Mouse (Mus musculus) hindbrain, postnatal 0 days (tissue): ENCODE measurements at regions not wholly inside any gene's neighbourhood (a gene's known extent, or its start where the extent isn't known, plus 50 kb on each side); places are given as distances from the start of the nearest gene placed in this dataset.
A peak's percentile ranks its signal among the peaks of the same experiment; 100 is the strongest.

Source experiments
- ATAC-seq: fragments of 200-750 bp; cut with Nextera tagmentation; 2 replicates; pipeline ENCODE4 v1.8.0; 2017; ENCODE audit warnings: mild to moderate bottlenecking, moderate TSS enrichment, moderate library complexity
- DNase-seq: peaks from one replicate; pipeline ENCODE4 v3.0.0-alpha.2; 2015; ENCODE audit warnings: low spot score
- H3K27ac ChIP-seq: fragments of 300-500 bp; sonication (generic); 2 replicates; pipeline ENCODE4 v1.5.1; 2014; ENCODE audit warnings: mild to moderate bottlenecking
- H3K27me3 ChIP-seq: fragments of 300-500 bp; sonication (generic); 2 replicates; pipeline ENCODE4 v1.6.1; 2014; ENCODE audit warnings: low read length, mixed read lengths; ENCODE audit not compliant: insufficient read depth
- H3K36me3 ChIP-seq: fragments of 300-500 bp; sonication (generic); 2 replicates; pipeline ENCODE4 v1.6.1; 2014; ENCODE audit warnings: low read length, mixed read lengths; ENCODE audit not compliant: insufficient read depth
- H3K4me1 ChIP-seq: fragments of 300-500 bp; sonication (generic); 2 replicates; pipeline ENCODE4 v1.6.1; 2014; ENCODE audit warnings: antibody characterized with exemption, low read length, mixed read lengths; ENCODE audit not compliant: insufficient read depth
- H3K4me2 ChIP-seq: fragments of 300-500 bp; sonication (generic); 2 replicates; pipeline ENCODE4 v1.6.1; 2014; ENCODE audit warnings: low read depth, mild to moderate bottlenecking, low read length, moderate library complexity, mixed read lengths
- H3K4me3 ChIP-seq: fragments of 300-500 bp; sonication (generic); 2 replicates; pipeline ENCODE4 v1.5.1; 2014; ENCODE audit warnings: low read length
- H3K9ac ChIP-seq: fragments of 300-500 bp; sonication (generic); replicated peaks from 2 replicates; pipeline ENCODE4 v1.6.1; 2014; ENCODE audit warnings: mild to moderate bottlenecking, low read length, moderate library complexity, mixed read lengths
- H3K9me3 ChIP-seq: fragments of 300-500 bp; sonication (generic); 2 replicates; pipeline ENCODE4 v1.6.1; 2016; ENCODE audit warnings: low read length, mixed read lengths
- CTCF ChIP-seq: IDR thresholded peaks from 2 replicates; pipeline ENCODE4 v1.5.1; 2016; ENCODE audit warnings: antibody characterized with exemption, control low read depth, low read depth
- WGBS: fragments of 180-500 bp; shearing (Covaris S2); extraction: QIAGEN DNeasy Blood & Tissue Kit; methylation state at CpG from one replicate; pipeline ENCODE4 v1.1.7; 2014; 5-methylcytosine and 5-hydroxymethylcytosine counted together

DNA sequence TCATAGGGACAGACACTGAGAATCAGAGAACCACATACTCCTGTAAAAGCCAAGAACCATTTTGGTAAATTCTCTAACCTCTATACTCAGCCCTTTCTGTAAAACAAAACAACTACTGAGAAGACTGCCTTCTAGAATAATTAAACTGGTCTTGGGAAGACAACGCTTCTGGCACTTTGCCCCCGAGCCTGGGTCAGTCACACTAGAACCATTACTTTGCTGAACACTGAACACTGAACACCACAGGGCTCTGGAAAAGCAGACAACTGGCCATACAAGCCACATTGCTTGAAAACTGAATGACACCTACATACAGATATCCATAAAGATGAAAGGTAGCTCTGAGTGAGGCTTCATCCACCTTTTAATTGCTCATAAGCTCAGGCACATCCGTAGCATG is 268.0 kb downstream of the Pax1 start:
- Histone ChIP-seq H3K4me2 (no peak overlapping the region), H3K9me3 (no peaks in the 10 kb centered on the region), H3K27me3 (no peaks in the 10 kb centered on the region), H3K4me1 (no peaks in the 10 kb centered on the region), H3K36me3 (no peaks in the 10 kb centered on the region), H3K4me3 (no peak overlapping the region), H3K27ac (no peak overlapping the region), H3K9ac (no peak overlapping the region)
- WGBS, result 73% methylated on average over 3 of the region's 3 CpGs
- DNase-seq (no peak), ATAC-seq (no peak)
- no peak for TF ChIP-seq CTCF

DNA sequence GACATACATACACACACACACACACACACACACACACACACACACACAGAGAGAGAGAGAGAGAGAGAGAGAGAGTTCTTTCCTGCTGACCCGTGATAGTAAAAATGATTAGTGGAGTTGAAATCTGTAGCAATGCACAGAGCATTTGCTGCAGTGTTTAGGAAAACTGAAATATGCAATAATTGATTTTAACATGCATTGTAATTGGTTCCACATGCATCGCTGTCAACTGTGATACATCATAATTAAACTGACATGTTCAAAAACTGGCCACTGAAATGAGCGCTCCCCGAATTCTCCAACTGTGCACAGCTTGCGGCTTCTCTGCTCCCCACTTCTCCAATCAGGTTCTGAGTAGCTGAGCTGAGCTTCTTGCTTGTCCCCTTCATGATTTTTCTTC is 265.4 kb downstream of the Pax1 start:
- no peaks in the 10 kb centered on the region for H3K9me3 ChIP-seq
- H3K4me3 ChIP-seq, result no peak overlapping the region
- H3K4me2 ChIP-seq, result no peak overlapping the region
- no peak overlapping the region for H3K9ac ChIP-seq
- ATAC-seq (no peak), DNase-seq (no peak)
- WGBS, result 62% methylated on average over 5 of the region's 5 CpGs
- H3K4me1 ChIP-seq, result no peaks in the 10 kb centered on the region
- no peaks in the 10 kb centered on the region for H3K27me3 ChIP-seq
- H3K36me3 ChIP-seq, result no peaks in the 10 kb centered on the region
- TF ChIP-seq CTCF, result no peak
- H3K27ac ChIP-seq, result no peak overlapping the region

DNA sequence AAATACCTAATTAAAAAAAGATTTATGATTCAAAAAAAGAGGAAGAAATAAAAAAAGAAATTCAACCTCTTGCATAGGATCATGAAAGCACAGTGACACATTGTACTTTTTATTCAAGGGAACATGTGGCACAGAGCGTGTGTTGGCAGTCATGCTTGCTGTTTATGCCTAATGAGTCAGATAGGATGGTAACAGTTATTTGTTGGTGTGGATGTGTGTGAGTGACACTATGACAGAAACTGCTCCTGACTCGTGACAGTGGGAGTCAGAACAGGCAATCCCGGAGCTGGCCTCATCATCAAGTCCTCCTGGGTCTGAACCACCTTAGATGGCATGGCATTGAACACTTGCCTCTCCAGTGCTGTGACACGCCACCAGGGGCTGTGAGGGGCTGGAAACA is 261.4 kb downstream of the Pax1 start:
- 79% methylated on average over 4 of the region's 4 CpGs for WGBS
- ATAC-seq (no peak), DNase-seq (no peak)
- no peaks in the 10 kb centered on the region for H3K9me3 ChIP-seq
- H3K27ac ChIP-seq, result no peak overlapping the region
- H3K27me3 ChIP-seq, result no peaks in the 10 kb centered on the region
- no peaks in the 10 kb centered on the region for H3K4me1 ChIP-seq
- H3K4me2 ChIP-seq, result no peak overlapping the region
- TF ChIP-seq CTCF, result no peak
- H3K9ac ChIP-seq, result no peak overlapping the region
- H3K4me3 ChIP-seq, result no peak overlapping the region
- no peaks in the 10 kb centered on the region for H3K36me3 ChIP-seq

DNA sequence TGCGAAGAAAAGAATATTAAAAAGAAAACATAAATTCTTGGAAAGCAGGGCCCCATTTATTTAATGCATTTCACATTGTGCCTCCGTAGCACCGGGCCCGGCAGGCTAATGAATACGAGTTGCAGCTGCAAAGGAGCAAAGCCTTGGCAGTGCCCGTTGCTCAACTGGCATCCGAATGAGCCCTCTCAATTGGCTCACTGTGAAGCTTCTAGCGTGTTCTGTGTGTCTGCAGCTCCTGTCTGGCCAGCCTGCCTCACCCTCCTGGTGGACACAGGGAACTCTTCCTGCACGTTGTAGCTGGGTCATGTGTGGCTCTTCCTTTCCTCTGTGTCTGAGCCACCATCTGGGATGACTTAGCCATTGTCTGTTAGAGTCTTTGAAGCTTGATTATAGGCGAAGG is 256.1 kb downstream of the Pax1 start:
- no peaks in the 10 kb centered on the region for H3K4me1 ChIP-seq
- 61% methylated on average over 10 of the region's 10 CpGs for WGBS
- H3K4me3 ChIP-seq, result no peak overlapping the region
- no peak overlapping the region for H3K9ac ChIP-seq
- H3K9me3 ChIP-seq, result no peaks in the 10 kb centered on the region
- H3K27me3 ChIP-seq, result no peaks in the 10 kb centered on the region
- peak; percentile 32; the same call in 1 of the 2 replicates for ATAC-seq
- H3K36me3 ChIP-seq, result no peaks in the 10 kb centered on the region
- DNase-seq, result peak; percentile 56
- no peak overlapping the region for H3K4me2 ChIP-seq
- TF ChIP-seq CTCF, result no peak
- no peak overlapping the region for H3K27ac ChIP-seq

DNA sequence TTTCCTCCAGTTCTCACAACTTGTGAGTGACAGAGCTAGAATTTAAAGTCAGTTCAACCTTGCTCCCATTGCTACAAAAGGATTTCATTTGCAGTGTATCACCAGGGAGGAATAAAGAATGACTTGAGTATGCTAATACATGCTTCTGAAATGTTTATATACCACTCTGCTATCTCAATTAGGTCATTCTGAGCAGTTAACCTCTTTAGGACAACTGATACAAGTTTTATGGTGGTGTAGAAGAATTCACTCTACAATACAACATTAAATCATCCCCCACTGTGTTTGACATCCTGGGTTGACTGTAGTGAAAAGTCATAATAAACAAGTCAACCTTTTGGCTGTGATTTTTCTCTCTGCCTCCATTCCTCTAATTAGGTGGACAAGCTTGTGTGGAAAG is 248.6 kb downstream of the Pax1 start:
- Histone ChIP-seq H3K36me3 (no peaks in the 10 kb centered on the region), H3K4me1 (no peaks in the 10 kb centered on the region), H3K4me3 (no peak overlapping the region), H3K9me3 (no peaks in the 10 kb centered on the region), H3K27ac (no peak overlapping the region), H3K27me3 (no peaks in the 10 kb centered on the region), H3K4me2 (no peak overlapping the region), H3K9ac (no peak overlapping the region)
- DNase-seq, result no peak
- no peak for ATAC-seq
- TF ChIP-seq CTCF, result no peak

DNA sequence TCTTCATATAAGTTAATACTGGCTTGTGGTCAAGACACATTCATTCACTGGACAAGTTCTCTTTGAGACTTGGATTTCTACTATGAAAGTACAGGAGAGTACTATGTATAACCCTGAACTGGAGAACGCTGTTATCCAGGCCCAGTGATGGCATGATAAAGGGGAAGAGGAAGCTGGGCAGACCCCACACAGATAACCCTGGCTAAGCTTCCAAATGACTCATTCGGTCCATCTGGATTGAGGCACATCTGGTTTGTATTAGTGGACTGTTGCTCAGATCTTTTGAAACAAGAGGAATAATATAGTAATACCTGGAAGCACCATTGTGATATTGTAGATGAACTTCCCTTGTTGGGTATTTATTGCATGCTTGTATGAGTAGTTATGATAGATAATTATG is 239.9 kb downstream of the Pax1 start:
- no peak for DNase-seq
- no peaks in the 10 kb centered on the region for H3K4me1 ChIP-seq
- ATAC-seq, result no peak
- H3K36me3 ChIP-seq, result no peaks in the 10 kb centered on the region
- H3K4me2 ChIP-seq, result no peak overlapping the region
- H3K27me3 ChIP-seq, result no peaks in the 10 kb centered on the region
- H3K9ac ChIP-seq, result no peak overlapping the region
- H3K9me3 ChIP-seq, result no peaks in the 10 kb centered on the region
- WGBS, result 86% methylated on average over 2 of the region's 2 CpGs
- no peak overlapping the region for H3K27ac ChIP-seq
- no peak overlapping the region for H3K4me3 ChIP-seq
- TF ChIP-seq CTCF, result no peak

DNA sequence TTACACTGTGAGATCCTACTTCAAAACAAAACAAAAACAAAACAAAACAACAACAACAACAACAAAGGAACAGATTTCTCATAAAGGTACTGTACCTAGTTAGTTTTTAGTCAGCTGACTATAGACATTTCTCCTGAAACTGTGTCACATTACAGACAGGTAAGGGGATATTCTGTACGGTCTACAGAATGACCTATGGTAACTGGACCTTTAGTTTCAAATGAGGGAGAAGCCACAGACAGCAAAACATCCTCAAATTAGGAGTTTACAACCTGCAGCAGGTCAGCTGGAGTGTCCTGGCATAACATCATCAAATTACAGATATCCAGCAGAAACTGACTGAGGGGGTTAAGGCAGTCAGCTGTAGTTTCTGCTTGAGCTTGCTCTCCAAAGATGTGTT is 210.7 kb downstream of the Pax1 start:
- WGBS, result 91% methylated on average over 1 of the region's 1 CpGs
- Histone ChIP-seq H3K4me3 (no peak overlapping the region), H3K4me2 (no peak overlapping the region), H3K27me3 (no peaks in the 10 kb centered on the region), H3K9me3 (no peaks in the 10 kb centered on the region), H3K27ac (no peak overlapping the region), H3K9ac (no peak overlapping the region), H3K36me3 (no peaks in the 10 kb centered on the region), H3K4me1 (no peaks in the 10 kb centered on the region)
- TF ChIP-seq CTCF, result no peak
- ATAC-seq, result no peak
- no peak for DNase-seq
